Mouse (Mus musculus) layer of hippocampus, postnatal 10 days (tissue): ENCODE measurements around the gene Ptpn14. TPM values are rescaled to one million over a fixed set of nuclear protein-coding genes. Genes with fewer than 3 reads are reported as not detected.
A peak's percentile ranks its signal among the peaks of the same experiment; 100 is the strongest.

Source experiments
- DNase-seq, 2 experiments: peaks; one replicate each; pipeline ENCODE4 v3.0.0; 2021; ENCODE audit warnings: low spot score in 2 of 2
- total RNA-seq, 2 experiments: library from RNA; stranded (reverse); gene quantifications; 2 replicates each; pipeline ENCODE4 v1.2.3; 2021

Gene Ptpn14
- total RNA-seq, 2 experiments from 2014 or later, result 10.3 to 10.8 TPM

GRCm38 (mm10) chr1:189803742-189804141 lies 75.7 kb downstream of the Ptpn14 start:
- DNase-seq, result no peak

GRCm38 (mm10) chr1:189806533-189807297 lies 78.6 kb downstream of the Ptpn14 start:
- peak in 1 of 2 experiments; percentile 28 for DNase-seq

DNA sequence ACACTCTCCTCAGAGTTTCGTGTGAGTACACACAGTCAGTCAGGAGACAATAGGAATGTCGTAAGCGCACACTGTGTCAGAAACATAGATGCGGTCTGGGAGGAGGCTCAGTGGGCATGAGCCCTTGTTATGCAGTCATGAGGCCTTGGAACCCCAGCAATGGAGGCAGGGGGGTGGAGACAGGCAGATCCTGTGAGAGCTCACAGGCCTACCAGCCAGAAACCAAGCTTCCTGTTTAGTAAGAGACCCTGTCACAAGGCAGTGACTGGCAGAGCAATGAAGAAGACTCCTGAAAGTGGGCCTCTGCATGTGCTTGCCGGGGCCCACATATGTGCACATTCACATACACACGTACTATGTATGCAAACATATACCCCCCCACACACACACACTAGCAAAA lies 79.9 kb downstream of the Ptpn14 start:
- DNase-seq, result no peak

DNA sequence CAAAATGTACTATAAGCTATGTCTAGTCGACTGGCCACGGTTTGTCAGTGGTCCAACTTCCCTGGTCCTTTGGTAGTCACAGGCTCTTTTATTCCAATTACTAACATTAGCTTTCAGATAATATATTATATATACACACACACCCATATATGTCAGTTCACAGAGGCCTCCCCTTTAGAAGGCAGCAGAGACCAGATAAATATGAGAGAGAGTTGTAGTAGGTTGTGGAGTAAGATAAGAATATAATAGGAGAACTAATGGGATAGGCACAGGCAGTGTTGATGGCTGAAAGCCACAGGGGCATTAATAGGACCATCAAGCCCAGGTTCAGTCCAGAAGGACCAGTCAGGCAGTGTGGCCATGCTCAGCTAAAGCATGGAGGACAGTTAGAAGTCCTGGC lies 80.4 kb downstream of the Ptpn14 start:
- no peak for DNase-seq

DNA sequence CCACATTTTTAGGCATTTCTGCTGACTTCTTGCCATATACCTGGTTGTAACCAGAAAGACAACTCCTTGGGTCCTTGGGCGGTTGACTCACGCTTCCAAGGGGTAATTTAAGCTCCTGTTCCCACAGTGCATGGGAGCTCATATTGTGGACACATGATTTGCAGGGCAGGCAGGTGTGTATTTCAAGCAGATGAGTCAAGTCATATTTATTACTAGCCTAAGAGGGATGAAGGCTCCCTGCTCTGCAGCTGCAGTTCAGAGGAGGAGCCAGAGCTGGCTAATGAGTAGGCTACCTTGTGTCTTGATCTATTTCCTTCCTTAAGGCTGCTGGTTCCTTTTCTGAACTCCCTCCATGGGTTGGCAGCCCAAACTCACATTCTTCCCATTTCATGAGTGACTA lies 83.7 kb downstream of the Ptpn14 start:
- DNase-seq, result no peak

GRCm38 (mm10) chr1:189814385-189814784 lies 86.3 kb downstream of the Ptpn14 start:
- no peak for DNase-seq

GRCm38 (mm10) chr1:189817089-189817488 lies 89.0 kb downstream of the Ptpn14 start:
- no peak for DNase-seq

- DNase-seq, result peak in 1 of 2 experiments; percentile 32
Measured at GRCm38 (mm10) chr1:189817810-189818209, 89.7 kb downstream of the Ptpn14 start.

GRCm38 (mm10) chr1:189820111-189820510 lies 92.0 kb downstream of the Ptpn14 start:
- DNase-seq, result no peak

DNA sequence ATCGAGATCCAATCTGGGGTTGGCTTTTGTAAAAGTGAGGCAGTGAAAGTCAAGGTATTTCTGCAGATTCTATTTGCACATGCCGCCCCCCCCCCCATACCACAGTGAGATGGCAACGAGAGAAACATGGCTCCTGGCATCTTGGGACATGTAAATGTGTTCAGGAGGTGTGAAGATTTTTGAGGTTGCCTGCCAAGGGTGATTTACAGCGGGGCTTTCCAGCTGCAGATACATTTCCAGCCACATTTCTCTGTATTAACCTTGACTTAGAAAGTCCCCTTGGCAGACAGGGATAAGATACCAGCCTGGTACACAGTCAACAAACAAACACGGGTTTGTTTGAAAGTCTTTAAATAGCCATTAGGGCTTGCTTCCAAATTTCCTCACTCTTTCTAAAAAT lies 96.4 kb downstream of the Ptpn14 start:
- no peak for DNase-seq

GRCm38 (mm10) chr1:189830391-189830790 lies 102.3 kb downstream of the Ptpn14 start:
- DNase-seq, result no peak

- DNase-seq, result no peak
Measured at GRCm38 (mm10) chr1:189830797-189831232, 102.7 kb downstream of the Ptpn14 start.

GRCm38 (mm10) chr1:189833351-189833750 lies 105.3 kb downstream of the Ptpn14 start:
- DNase-seq, result no peak

- no peak for DNase-seq
Measured at GRCm38 (mm10) chr1:189834166-189834565, 106.1 kb downstream of the Ptpn14 start.

DNA sequence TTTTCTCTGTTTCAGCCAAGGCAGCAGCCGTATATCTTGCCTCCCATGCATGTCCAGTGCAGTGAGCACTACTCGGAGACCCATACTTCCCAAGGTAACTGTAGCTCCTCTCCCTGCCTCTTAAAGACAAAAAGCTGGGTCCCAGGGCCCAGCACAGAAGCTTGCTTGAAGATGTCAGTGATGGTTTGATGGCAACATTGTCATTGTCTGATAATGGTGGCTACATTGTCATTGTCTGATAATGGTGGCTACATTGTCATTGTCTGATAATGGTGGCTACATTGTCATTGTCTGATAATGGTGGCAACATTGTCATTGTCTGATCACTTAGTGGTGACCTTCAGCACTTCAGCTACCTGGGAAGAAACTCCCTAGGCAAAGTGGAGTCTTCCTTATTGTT lies 118.3 kb downstream of the Ptpn14 start:
- DNase-seq, result no peak

DNA sequence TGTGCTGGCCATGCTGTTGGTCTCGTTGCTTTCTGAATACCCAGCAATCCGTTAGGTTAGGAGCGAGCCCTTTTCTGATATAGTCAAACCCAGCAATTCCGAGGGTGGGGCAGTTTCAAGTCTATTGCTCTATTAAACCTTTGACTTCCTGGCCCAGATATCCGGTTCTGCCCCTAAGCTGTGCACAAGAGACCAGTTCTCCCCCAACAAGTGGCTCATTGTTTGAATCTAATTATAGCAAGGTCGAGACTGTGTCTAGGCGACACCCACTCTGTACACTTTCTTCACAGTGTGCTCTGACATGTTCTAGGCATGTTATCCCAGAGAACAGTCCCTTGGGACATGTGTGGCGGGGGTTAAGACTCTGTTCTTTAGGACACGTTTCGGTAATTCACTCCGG lies 121.5 kb downstream of the Ptpn14 start:
- DNase-seq, result no peak

- no peak for DNase-seq
Measured at GRCm38 (mm10) chr1:189852051-189852450, 124.0 kb downstream of the Ptpn14 start.

DNA sequence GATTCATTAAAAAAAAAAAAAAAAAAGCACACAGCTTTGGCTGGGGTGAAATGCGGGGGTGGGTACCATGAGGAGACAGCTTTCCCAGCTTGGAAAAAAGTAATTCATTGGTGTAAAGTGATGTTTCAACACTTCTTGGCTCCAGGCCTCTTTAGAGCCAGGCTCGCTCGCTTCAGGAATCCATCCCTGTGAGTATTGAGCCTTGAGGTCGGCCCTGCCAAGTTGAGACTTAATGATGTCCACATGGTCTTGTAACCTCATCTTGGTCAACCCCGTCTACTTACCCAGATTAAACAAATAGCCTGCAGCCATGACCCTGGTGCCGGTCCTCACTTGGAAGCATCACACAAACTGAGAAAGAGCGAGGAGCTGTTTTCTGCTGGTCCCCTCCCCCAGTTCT lies 124.4 kb downstream of the Ptpn14 start:
- DNase-seq, result no peak

- no peak for DNase-seq
Measured at GRCm38 (mm10) chr1:189854646-189855045, 126.6 kb downstream of the Ptpn14 start.

- DNase-seq, result no peak
Measured at GRCm38 (mm10) chr1:189855739-189856138, 127.7 kb downstream of the Ptpn14 start.

- no peak for DNase-seq
Measured at GRCm38 (mm10) chr1:189858377-189858776, 130.3 kb downstream of the Ptpn14 start.

GRCm38 (mm10) chr1:189860112-189860941 lies 132.3 kb downstream of the Ptpn14 start:
- DNase-seq, result no peak
